Mouse (Mus musculus) liver, adult 2 months (tissue): ENCODE measurements around the gene Gm17949.

Source experiments
- CTCF ChIP-seq: fragments of 200-500 bp; IDR thresholded peaks from 2 replicates; pipeline ENCODE4 v1.5.1; 2011; ENCODE audit warnings: low read depth, low read length, control low read depth
- POLR2A ChIP-seq: fragments of 200-500 bp; IDR thresholded peaks from 2 replicates; pipeline ENCODE4 v1.6.1; 2011; ENCODE audit warnings: low read length, control low read depth; ENCODE audit not compliant: insufficient read depth; ENCODE audit errors: extremely low read depth

GRCm38 (mm10) chr17:56986105-56986805, 25.0 kb upstream of the Gm17949 start:
- TF ChIP-seq POLR2A (no peak), CTCF (no peak)
